Mouse (Mus musculus) adipocyte (in vitro differentiated cells): ENCODE results near the gene Plvap.

Source experiments
- DNase-seq: peaks from one replicate; pipeline ENCODE4 v3.0.0-alpha.2; 2016; ENCODE audit warnings: low spot score

The Plvap gene

GRCm38 (mm10) chr8:71511644-71512043 lies at the start of gene Plvap:
Gene Plvap (minus strand): TSS chr8:71511752.
- DNase-seq: no peak

GRCm38 (mm10) chr8:71560765-71561164 lies 49.2 kb upstream of the Plvap start:
- no peak for DNase-seq

DNA sequence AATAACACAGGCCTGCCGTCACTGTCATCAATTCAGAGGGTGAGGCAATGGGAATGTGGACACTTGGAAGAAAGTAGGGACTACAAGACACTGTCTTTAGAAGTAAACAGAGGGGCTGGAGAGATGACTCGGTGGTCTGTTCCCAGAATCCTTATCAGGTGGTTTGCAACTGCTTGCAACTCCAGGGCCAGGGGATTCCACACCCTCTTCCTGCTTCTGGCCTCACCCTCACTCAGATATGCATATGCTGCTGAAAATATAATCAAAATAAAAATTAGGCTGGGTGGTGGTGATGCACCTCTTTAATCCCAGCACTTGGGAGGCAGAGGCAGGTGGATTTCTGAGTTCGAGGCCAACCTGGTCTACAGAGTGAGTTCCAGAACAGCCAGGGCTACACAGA lies 48.5 kb upstream of the Plvap start:
- DNase-seq: no peak

DNA sequence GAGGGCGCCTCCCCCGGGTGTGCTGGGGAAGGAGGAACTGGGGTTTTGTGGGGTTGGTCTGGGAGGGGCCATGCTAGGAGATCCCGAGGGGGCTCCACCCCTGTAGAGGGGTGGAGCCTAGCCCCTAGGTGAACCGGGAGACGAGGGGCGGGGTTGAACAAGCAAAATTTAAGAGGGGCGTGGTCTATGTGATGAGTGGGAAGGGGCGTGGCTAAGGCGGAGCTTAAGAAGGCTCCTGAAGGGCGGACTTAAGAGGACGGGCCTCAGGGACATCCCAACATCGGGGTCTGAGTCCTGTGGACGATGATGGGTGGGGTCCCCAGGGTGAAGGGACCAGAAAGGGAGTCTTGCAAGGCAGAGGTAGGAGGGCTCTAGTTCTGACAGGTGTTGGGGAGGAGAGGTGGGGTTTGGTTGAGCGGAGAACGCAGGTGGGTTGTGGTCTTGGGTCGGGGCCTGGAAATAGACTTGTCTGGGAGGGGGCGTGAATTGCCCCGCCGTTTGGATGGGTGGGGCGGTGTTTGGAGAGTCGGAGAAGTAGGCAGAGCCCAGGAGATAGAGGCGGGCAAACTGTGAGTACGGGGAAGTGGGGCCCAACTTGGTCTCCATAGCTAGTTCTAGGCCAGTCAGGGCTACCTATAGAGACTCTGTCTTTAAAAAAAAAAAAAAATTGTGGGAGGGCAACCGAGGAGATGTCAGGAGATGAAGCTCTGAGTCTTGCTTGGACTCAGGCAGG lies 47.6 kb upstream of the Plvap start:
- no peak for DNase-seq

DNA sequence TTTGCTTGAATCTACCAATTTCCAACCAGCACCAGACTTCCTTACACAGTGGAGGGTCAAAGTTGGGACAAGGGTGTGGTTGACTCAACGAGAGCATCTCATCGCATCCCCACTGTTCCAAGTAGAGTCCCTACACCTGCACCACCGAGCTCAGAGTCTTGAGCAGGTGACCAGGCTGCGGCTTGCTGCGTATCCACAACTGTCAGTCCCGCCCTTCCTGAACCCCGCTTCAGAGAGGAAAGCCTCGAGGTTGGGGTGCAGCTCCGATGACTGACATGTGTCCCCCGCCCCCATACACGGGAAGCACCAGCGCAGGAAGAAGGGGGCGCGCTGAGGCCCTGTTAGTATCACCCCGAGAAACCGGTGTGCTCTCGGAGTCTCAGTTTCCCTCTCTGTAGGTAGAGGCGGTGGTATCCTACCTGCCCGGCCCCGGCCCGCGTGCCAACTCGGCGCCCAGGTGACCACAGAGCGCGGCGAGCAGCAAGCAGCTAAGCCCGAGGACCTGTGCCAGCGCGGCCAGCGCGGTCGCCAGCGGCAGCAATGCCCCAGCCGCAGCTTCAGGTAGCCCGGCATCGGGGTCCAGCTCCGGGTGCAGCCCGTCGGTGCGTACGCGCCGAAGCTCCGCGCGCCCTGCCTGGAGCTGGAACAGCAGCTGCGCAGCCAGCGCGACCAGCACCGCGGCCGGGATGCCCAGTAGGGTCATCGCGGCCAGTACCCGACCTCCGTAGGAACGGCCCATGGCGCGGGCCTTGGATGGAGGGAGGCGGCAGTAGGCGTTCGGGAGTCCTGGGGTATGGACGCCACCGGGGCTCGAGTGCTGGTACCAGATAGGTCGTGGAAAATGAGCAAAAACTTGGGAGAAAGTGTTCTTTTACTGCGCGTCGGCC lies 46.8 kb upstream of the Plvap start, which contains the start of gene Tmem221:
Gene Tmem221, minus strand, starts transcription at position 801 of the 887 bp plus-strand sequence.
- no peak for DNase-seq

GRCm38 (mm10) chr8:71554644-71555043 lies 43.1 kb upstream of the Plvap start:
- no peak for DNase-seq

- no peak for DNase-seq
Observed at GRCm38 (mm10) chr8:71554001-71554400, 42.4 kb upstream of the Plvap start.

- no peak for DNase-seq
Observed at GRCm38 (mm10) chr8:71552770-71553169, 41.2 kb upstream of the Plvap start.

DNA sequence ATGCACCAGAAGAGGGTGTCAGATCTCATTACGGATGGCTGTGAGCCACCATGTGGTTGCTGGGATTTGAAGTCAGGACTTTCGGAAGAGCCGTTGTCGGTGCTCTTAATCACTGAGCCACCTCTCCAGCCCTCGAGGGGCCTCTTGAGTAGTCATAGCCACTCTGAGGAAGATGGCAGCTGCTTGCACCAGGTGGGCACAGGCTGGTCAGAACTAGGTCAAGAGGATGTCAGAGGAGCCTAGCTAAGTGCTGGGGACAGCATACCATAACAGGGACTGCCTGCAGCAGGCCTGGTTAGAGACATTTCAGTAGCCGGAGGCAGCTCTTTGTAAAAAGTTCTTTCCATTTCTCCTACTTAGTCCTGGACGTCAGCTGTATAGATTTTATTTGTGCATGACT lies 39.2 kb upstream of the Plvap start:
- DNase-seq: no peak

GRCm38 (mm10) chr8:71547590-71547989 lies 36.0 kb upstream of the Plvap start:
- no peak for DNase-seq

GRCm38 (mm10) chr8:71545053-71545452 lies 33.5 kb upstream of the Plvap start:
- no peak for DNase-seq

DNA sequence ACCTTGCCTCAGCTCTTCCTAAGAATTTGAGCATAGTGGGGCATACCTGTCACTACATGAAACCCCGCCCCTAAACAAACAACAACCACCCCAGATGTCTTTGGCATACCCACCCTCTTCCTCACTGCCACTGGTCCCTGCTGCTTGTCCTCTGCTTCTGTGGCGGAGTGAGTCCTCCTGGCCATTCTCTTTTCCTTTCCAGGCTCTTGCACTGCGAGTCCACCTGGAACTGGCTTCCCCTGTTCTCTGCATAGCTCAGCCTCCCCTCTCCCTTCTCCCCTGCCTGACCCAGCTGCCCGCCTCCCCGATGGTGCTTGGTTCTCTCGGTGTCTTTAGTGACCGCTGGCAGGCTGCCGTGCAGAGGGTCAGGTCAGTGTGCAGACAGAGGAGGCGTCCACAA lies 32.2 kb upstream of the Plvap start:
- no peak for DNase-seq

DNA sequence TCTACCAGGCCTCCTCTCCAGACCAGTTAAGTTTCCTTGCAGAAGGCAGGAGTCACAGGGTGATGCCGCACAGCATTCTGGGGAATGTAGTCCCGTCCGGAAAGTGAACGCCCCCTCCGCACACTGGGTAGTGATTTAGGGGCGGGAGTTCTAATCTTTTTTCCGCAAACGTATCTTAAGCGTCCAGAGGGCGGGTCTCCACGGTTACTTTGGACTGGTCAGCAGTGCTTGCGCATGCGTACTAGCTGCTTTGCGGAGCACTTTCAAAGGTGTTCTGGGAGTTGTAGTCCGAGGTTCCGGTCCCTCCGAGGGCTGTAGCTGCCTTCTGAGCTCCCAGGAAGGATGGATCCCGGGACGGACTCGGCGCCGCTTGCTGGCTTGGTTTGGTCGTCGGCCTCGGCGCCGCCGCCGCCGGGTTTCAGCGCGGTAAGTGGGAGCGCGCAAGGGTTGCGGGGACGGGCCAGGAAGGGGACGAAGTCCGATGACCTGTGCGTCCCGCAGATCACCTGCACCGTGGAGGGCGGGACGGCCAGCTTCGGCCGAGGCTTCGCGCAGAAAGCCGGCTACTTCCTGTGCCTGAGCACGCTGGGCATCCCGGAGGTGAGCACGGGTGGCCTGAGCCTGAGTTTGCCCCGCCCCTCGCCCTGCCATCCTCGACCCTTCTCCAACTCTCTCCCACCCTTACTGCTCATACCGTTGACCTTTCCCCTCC lies 31.2 kb upstream of the Plvap start, which contains the start of gene Mvb12a:
Gene Mvb12a, plus strand, starts transcription at position 291 of the 712 bp plus-strand sequence.
- DNase-seq: peak; percentile 99

DNA sequence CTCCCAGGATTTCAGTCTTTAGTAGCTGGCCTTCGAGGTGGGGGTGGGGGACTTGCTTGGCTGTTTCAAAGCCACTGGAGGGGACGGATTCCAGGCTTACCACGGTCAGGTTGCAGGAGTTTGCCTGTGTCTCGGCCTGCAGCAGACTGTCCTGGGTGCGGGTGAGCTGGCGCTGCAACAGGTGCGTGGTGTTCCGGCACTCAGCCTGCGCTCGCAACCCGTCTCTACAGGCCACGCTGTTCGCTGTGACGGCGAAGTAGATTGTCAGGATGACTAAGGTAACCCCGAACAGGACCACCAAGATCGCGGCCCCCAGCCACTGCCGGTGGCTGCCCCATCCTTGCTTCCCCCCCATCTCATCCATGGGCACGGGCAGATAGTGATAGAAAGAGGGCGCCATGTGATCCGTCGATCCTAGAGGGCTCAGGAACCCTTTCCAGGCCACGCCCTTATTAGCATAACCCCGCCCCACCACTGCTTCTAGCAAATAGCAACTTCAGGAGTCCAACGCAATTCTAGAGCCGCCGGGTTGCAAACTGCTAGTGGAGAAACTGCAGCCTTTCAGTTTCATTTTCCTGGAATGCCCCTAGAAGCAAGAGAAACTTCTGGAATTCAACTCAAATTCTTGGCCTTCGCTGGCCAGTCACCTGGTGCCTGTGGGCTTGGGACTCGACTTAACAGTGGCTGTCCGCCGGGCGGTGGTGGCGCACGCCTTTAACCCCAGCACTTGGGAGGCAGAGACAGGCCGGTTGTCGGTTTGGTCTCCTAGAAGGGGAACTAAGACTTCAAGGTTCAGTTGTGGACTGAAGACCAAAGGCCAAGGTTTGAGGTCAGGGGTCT lies 25.7 kb upstream of the Plvap start, which contains the start of gene Bst2:
Gene Bst2, minus strand, starts transcription at position 429 of the 840 bp plus-strand sequence.
- DNase-seq: peak; percentile 86

- DNase-seq: no peak
Observed at GRCm38 (mm10) chr8:71535663-71536062, 24.1 kb upstream of the Plvap start.

GRCm38 (mm10) chr8:71534263-71534810 lies 22.8 kb upstream of the Plvap start:
- no peak for DNase-seq

GRCm38 (mm10) chr8:71530735-71531467 lies 19.3 kb upstream of the Plvap start:
- DNase-seq: peak; percentile 50

GRCm38 (mm10) chr8:71528362-71529073 lies 17.0 kb upstream of the Plvap start:
- DNase-seq: no peak

GRCm38 (mm10) chr8:71527162-71527870 lies 15.8 kb upstream of the Plvap start:
- no peak for DNase-seq
